Mouse (Mus musculus) megakaryocyte, embryonic 14.5 days (primary cell): ENCODE results near the gene Twf2. TPM values are rescaled to one million over a fixed set of nuclear protein-coding genes. Genes with fewer than 3 reads are reported as not detected.

ENCODE experiments used
- H3K27me3 ChIP-seq: replicated peaks from 2 replicates; pipeline ENCODE3; 2012; ENCODE audit warnings: inconsistent platforms
- H3K36me3 ChIP-seq: replicated peaks from 2 replicates; pipeline ENCODE3; 2012; ENCODE audit warnings: low read length, inconsistent platforms, mixed read lengths
- H3K4me1 ChIP-seq: 2 replicates; pipeline ENCODE4 v1.6.1; 2012; ENCODE audit warnings: inconsistent platforms
- H3K4me3 ChIP-seq: replicated peaks from 2 replicates; pipeline ENCODE3; 2012; ENCODE audit warnings: moderate library complexity, mild to moderate bottlenecking, inconsistent platforms
- H3K9me3 ChIP-seq: 2 replicates; pipeline ENCODE4 v1.6.1; 2012; ENCODE audit warnings: inconsistent platforms
- FLI1 ChIP-seq: IDR thresholded peaks from 2 replicates; pipeline ENCODE4 v1.6.1; 2012; ENCODE audit warnings: low read length, inconsistent platforms, mixed read lengths
- GATA1 ChIP-seq: IDR thresholded peaks from 3 replicates; pipeline ENCODE4 v1.6.1; 2012; ENCODE audit warnings: mixed read lengths, low read length, inconsistent platforms, borderline replicate concordance
- polyA plus RNA-seq: library from polyadenylated mRNA; stranded (reverse); fragments of >175 nt; gene quantifications from 2 replicates; pipeline ENCODE4 v1.2.3, GENCODE M21; 2012; ENCODE audit warnings: low replicate concordance; ENCODE audit not compliant: insufficient read depth

Gene Twf2
- polyA plus RNA-seq, 1 experiment: 149 TPM

DNA sequence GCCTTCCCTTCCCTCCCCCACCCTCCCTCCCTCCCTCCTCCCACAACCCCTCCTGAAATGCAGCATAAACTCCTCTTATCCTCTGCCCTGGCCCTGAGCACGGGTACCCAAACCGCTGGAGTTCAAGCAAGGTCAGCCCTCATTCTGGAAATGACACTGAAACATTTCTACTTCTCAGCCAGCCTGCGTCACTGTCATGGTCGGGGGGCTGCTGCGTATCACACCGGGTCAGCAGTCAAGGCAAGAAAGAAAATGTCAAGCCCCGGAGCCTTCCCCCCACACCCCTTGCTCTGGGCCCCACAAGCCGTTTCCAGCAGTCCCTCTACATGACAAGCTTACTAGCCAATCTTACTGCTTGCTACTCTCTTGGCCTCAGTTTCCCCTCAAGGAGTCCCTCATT is 48.2 kb downstream of the Twf2 start:
- H3K4me1 ChIP-seq: peaks cover 48% of the 10 kb centered on the region
- H3K9me3 ChIP-seq: peaks cover 3% of the 10 kb centered on the region; the same call in 1 of the 2 replicates
- H3K27me3 ChIP-seq: peaks cover 8% of the 10 kb centered on the region
- no peak overlapping the region for H3K4me3 ChIP-seq
- TF ChIP-seq GATA1 (no peak), FLI1 (no peak)
- H3K36me3 ChIP-seq: peaks cover 5% of the 10 kb centered on the region

DNA sequence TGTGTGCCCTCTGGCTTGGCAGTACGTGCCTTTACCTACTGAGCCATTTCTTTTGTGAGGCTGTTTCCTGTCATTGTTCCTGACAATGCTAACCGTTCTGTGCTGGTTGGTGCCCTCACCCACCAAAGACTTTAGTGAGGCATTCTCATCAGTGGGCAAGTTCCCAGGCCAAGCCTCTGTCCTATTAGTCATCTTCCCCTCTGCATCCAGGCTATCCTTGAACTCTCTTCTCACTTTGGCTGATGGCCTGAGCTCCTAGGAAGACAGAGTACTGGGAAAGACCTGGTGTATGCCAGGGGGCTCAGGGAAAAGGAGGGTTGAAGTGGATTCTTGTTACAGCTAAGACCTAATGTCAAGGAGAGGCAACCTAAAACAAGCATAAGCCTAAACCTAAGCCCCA is 51.1 kb downstream of the Twf2 start:
- Histone ChIP-seq H3K9me3 (peaks cover 3% of the 10 kb centered on the region; the same call in 1 of the 2 replicates), H3K27me3 (peaks cover 28% of the 10 kb centered on the region), H3K4me1 (peaks cover 26% of the 10 kb centered on the region), H3K36me3 (no peaks in the 10 kb centered on the region), H3K4me3 (no peak overlapping the region)
- TF ChIP-seq GATA1: no peak

DNA sequence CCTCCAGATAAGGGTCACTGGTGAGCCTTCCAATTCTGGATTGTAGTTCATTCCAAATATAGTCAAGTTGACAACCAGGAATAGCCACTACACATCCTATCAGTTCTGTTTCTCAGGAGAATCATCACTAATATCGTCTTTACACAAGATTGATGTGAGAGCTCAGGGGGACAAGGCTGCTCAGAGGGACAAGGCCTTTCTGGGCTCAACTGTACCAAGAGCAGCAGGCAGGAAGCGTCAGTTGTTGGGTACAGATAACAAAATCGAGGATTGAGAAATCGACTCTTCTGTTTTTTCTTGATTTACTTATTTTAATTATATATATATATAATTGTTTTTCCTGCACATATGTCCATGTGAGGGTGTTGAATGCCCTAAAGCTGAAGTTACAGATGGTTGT is 55.5 kb downstream of the Twf2 start:
- peaks cover 56% of the 10 kb centered on the region for H3K27me3 ChIP-seq
- TF ChIP-seq FLI1 (no peak), GATA1 (no peak)
- no peak overlapping the region for H3K4me3 ChIP-seq
- H3K36me3 ChIP-seq: no peaks in the 10 kb centered on the region
- peaks cover 22% of the 10 kb centered on the region for H3K4me1 ChIP-seq
- H3K9me3 ChIP-seq: no peaks in the 10 kb centered on the region

DNA sequence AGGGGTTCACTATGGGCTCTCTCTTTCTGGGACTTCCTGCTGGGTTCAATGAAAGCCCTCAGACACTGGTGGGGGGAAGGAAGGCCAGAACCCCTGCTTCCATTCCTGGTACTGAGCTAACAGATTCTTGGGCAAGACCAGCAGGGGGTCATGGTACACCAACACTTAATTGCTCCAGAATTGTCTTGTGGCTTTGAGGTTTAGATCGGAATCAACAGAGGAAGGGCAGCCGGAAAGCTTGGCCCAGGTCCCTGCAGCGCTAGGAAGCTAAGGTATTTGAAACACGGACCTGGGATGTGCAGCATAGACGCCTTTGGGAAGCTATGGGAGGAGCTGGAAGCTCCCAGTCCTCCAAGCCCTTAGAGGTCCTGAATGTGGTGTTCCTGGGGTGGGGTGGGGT is 56.1 kb downstream of the Twf2 start:
- TF ChIP-seq GATA1: no peak
- no peak for TF ChIP-seq FLI1
- Histone ChIP-seq H3K4me1 (peaks cover 22% of the 10 kb centered on the region), H3K4me3 (no peak overlapping the region), H3K36me3 (no peaks in the 10 kb centered on the region), H3K9me3 (no peaks in the 10 kb centered on the region), H3K27me3 (peaks cover 58% of the 10 kb centered on the region)

DNA sequence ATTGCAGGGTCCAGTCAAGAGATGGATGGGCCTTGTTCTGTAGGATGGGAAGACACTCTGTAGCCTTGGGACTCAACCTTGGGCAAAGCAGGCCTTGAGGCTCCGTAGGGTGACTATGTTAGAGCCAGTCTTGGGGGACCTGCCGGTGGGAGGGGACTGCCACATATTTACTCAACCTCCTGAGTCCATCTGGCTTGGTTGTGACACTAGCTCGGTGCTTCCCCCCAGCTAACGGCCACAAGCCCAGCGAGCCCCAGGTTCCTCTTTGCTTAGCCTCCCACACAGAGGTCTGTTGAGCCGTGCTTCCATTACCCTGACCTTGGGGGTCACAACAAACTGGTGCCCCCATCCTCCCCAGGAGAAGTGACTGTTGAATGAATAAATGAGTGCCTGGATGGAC is 58.1 kb downstream of the Twf2 start:
- TF ChIP-seq GATA1 (no peak), FLI1 (no peak)
- Histone ChIP-seq H3K4me1 (peaks cover 22% of the 10 kb centered on the region), H3K4me3 (no peak overlapping the region), H3K9me3 (no peaks in the 10 kb centered on the region), H3K36me3 (no peaks in the 10 kb centered on the region), H3K27me3 (peaks cover 68% of the 10 kb centered on the region)

DNA sequence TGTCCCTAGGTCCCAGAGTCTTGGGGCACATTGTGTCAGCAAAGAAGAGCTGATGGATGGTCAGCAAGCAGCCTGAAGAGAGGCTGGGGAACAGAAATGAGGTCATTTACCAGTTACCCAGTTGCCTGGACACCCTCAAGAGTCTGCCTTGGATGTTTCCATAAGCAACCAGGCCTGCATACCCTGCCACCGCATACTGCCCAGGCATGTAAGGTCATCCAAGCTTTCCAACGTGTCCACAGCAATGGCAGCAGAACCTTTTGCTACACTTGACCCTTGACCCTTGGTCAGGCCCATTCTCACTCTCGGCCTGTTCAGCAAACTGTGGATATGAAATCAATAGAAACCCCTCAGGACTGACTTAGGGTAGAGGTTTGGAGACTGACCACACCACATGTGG is 58.6 kb downstream of the Twf2 start:
- TF ChIP-seq FLI1 (no peak), GATA1 (no peak)
- peaks cover 22% of the 10 kb centered on the region for H3K4me1 ChIP-seq
- H3K36me3 ChIP-seq: no peaks in the 10 kb centered on the region
- no peak overlapping the region for H3K4me3 ChIP-seq
- H3K27me3 ChIP-seq: peaks cover 64% of the 10 kb centered on the region
- H3K9me3 ChIP-seq: no peaks in the 10 kb centered on the region

DNA sequence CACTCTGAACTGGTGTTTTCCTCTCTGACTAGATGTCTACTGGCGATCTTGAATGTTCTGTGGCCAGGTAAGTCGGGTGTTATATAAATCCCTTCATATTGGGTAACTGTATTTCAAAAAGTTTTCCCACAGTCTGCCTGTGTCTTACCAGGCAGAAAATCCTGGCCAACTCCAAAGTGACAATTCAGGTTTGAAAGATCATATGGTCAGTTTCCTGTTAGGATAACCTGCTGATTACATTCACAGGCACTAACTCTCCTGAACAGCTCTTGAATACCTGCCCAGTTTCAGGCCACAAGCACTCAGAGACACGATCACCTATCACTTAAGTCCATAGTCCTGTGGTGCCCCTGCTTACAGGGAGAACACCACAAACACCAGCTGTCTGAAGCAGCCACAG is 59.2 kb downstream of the Twf2 start:
- no peak overlapping the region for H3K4me3 ChIP-seq
- H3K4me1 ChIP-seq: peaks cover 22% of the 10 kb centered on the region
- H3K36me3 ChIP-seq: no peaks in the 10 kb centered on the region
- H3K27me3 ChIP-seq: peaks cover 63% of the 10 kb centered on the region
- TF ChIP-seq GATA1 (no peak), FLI1 (no peak)
- no peaks in the 10 kb centered on the region for H3K9me3 ChIP-seq

DNA sequence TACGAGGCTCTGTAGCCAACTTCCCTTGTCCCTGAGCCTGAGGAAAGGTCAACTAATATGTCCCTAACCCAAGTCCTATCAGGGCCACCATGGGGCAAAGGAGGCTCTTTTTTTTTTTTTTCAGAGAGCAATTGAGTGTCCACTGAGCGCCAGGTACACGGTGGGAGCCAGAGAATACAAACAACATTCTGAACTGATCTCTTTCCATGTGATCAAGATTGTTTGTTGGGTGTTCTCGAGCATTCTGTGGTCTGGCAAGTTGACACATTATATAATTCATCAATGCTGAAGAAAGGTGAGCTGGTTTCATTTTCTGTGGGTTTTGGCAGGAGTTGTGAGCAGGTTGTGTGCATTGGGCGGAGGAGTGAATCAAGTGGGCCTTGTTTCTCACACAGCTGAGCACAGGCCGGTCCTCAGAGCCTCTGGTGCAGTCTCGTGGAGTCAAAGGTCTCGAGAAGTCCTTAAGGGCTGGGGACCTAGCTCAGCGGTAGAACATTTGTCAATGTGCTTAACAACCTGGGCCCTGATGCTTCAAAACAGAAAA is 60.5 kb downstream of the Twf2 start:
- H3K9me3 ChIP-seq: no peaks in the 10 kb centered on the region
- H3K36me3 ChIP-seq: no peaks in the 10 kb centered on the region
- TF ChIP-seq FLI1: no peak
- no peak for TF ChIP-seq GATA1
- no peak overlapping the region for H3K4me3 ChIP-seq
- H3K4me1 ChIP-seq: peaks cover 29% of the 10 kb centered on the region
- H3K27me3 ChIP-seq: peaks cover 66% of the 10 kb centered on the region

Other genes starting within 250 kb of the Twf2 start
- gene Col6a5, start 242.5 kb upstream of the Twf2 start, polyA plus RNA-seq: not detected in 2 replicates
- not detected in 2 replicates for gene Col6a4, start 106.3 kb upstream of the Twf2 start, polyA plus RNA-seq
- 1.1 and 4.1 TPM in 2 replicates for gene Glyctk, start 45.0 kb upstream of the Twf2 start, polyA plus RNA-seq
- 3.7 and 4.5 TPM in 2 replicates for gene Wdr82, start 32.2 kb upstream of the Twf2 start, polyA plus RNA-seq
- 8.2 and 12.4 TPM in 2 replicates for gene Ppm1m, start 3.4 kb upstream of the Twf2 start, polyA plus RNA-seq
- 0.63 and 2.3 TPM in 2 replicates for gene Tlr9, start 19.5 kb downstream of the Twf2 start, polyA plus RNA-seq
- 13.1 and 14.8 TPM in 2 replicates for gene Alas1, start 45.5 kb downstream of the Twf2 start, polyA plus RNA-seq
- gene Poc1a, start 78.0 kb downstream of the Twf2 start, polyA plus RNA-seq: 3.5 and 6.6 TPM in 2 replicates
- gene Dusp7, start 165.5 kb downstream of the Twf2 start, polyA plus RNA-seq: 6.2 and 7.5 TPM in 2 replicates
- 30.4 and 41.5 TPM in 2 replicates for gene Rpl29, start 226.3 kb downstream of the Twf2 start, polyA plus RNA-seq
- gene Acy1, start 235.2 kb downstream of the Twf2 start, polyA plus RNA-seq: 3.3 and 4.4 TPM in 2 replicates
- gene Abhd14b, start 244.4 kb downstream of the Twf2 start, polyA plus RNA-seq: 2.4 TPM in 1 of 2 replicates, not detected in the other
- gene Abhd14a, start 244.6 kb downstream of the Twf2 start, polyA plus RNA-seq: 3.3 and 10.6 TPM in 2 replicates